Mouse (Mus musculus): ENCODE results near the gene B3gnt7.
"Not testable (repeated sequence)": the region's sequence is repeated elsewhere in the genome, so short reads cannot be mapped to it uniquely, and the experiment has no call there.

Gene B3gnt7

GRCm38 (mm10) chr1:86303063-86303872 is 636 bp downstream of the B3gnt7 start:
- peak; percentile 88 to 92 for DNase-seq

GRCm38 (mm10) chr1:86303873-86304250 is 1.2 kb downstream of the B3gnt7 start:
- no peak for DNase-seq

- DNase-seq: peak; percentile 6 to 42
These were observed 4.1 kb downstream of the B3gnt7 start for GRCm38 (mm10) chr1:86306686-86307085.

- no peak for DNase-seq
These were observed 4.6 kb downstream of the B3gnt7 start for GRCm38 (mm10) chr1:86307177-86307762.

GRCm38 (mm10) chr1:86307871-86308641 is 5.4 kb downstream of the B3gnt7 start:
- peak; percentile 12 to 38 for DNase-seq

GRCm38 (mm10) chr1:86309270-86309833 is 6.7 kb downstream of the B3gnt7 start:
- DNase-seq: no peak

GRCm38 (mm10) chr1:86310536-86311310 is 8.1 kb downstream of the B3gnt7 start:
- no peak for DNase-seq

- peak; percentile 27 to 64 for DNase-seq
These were observed 8.9 kb downstream of the B3gnt7 start for GRCm38 (mm10) chr1:86311467-86312005.

GRCm38 (mm10) chr1:86312269-86312668 is 9.6 kb downstream of the B3gnt7 start:
- no peak for DNase-seq

GRCm38 (mm10) chr1:86313096-86313771 is 10.6 kb downstream of the B3gnt7 start:
- no peak for DNase-seq

GRCm38 (mm10) chr1:86313772-86314125 is 11.1 kb downstream of the B3gnt7 start:
- peak; percentile 71 to 74 for DNase-seq

GRCm38 (mm10) chr1:86320822-86321413 is 18.3 kb downstream of the B3gnt7 start:
- no peak for DNase-seq

GRCm38 (mm10) chr1:86336330-86336729 is 33.7 kb downstream of the B3gnt7 start:
- DNase-seq: no peak

- peak; percentile 81 to 84 for DNase-seq
These were observed 36.7 kb downstream of the B3gnt7 start for GRCm38 (mm10) chr1:86339156-86339812.

- not testable (repeated sequence) for DNase-seq
These were observed 38.5 kb downstream of the B3gnt7 start for GRCm38 (mm10) chr1:86341096-86341495.

- no peak for DNase-seq
These were observed 39.7 kb downstream of the B3gnt7 start for GRCm38 (mm10) chr1:86342371-86342770.

GRCm38 (mm10) chr1:86343087-86343645 is 40.5 kb downstream of the B3gnt7 start:
- DNase-seq: no peak

GRCm38 (mm10) chr1:86343969-86344861 is 41.6 kb downstream of the B3gnt7 start:
- DNase-seq: no peak

GRCm38 (mm10) chr1:86345069-86345468 is 42.4 kb downstream of the B3gnt7 start:
- no peak for DNase-seq
